Comparison of ENCODE assay signal across 20 mouse cellular contexts in the genomic region with DNA sequence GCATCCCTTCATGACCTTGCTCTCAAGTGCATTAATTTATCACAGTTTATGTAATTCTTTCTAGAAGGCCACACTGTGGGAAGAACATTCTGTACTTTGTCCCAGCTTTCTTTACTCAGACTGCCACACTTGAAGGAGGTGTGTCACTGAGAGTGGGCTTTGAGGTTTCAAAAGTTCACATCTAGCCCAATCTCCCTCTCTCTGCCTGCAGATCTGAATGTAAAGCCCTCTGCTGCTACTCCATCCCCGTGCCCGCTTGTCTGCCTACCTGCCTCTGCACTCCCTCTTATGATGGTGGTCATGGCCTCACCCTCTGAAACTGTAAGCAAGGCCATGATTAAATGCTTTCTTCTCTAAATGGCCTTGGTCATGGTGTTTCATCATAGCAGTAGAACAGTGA. TPM values are rescaled to one million over a fixed set of nuclear protein-coding genes. Genes with fewer than 3 reads are reported as not detected.
"Had no signal": no experiment of that assay in that cellular context is flagged by ENCODE, and none has a peak within 500 bp of the region (broad histone marks: within the 10 kb centered on the region; RNA-seq: fewer than 3 reads in every experiment).

No protein-coding gene starts in this region.

- H3K27ac ChIP-seq: limb, embryonic 12.5 days; limb, embryonic 15.5 days; liver, embryonic 14.5 days; macrophage; midbrain, embryonic 13.5 days had no signal

- H3K4me3 ChIP-seq: limb, embryonic 12.5 days; limb, embryonic 15.5 days; midbrain, embryonic 13.5 days had no signal

- H3K4me1 ChIP-seq: limb, embryonic 12.5 days; limb, embryonic 15.5 days had no signal

- ATAC-seq: liver, postnatal 0 days; lung, postnatal 0 days; midbrain, embryonic 13.5 days; midbrain, embryonic 16.5 days had no signal

- DNase-seq: kidney, adult 11 months; kidney, postnatal 10 days; kidney, postnatal 4 days; left cerebral cortex, postnatal 4 days; liver, postnatal 0 days; lung, embryonic 14.5 days; thymus, postnatal 25 days had no signal

- H3K9me3 ChIP-seq: limb, embryonic 12.5 days; limb, embryonic 15.5 days; midbrain, embryonic 13.5 days had no signal

- H3K9ac ChIP-seq: limb, embryonic 12.5 days; limb, embryonic 15.5 days; liver, embryonic 14.5 days; liver, postnatal 0 days; lung, embryonic 14.5 days; midbrain, embryonic 13.5 days had no signal

- H3K36me3 ChIP-seq: limb, embryonic 12.5 days; limb, embryonic 15.5 days; midbrain, embryonic 13.5 days had no signal

- H3K27me3 ChIP-seq: limb, embryonic 12.5 days; limb, embryonic 15.5 days; midbrain, embryonic 13.5 days had no signal

- H3K4me2 ChIP-seq: limb, embryonic 12.5 days; limb, embryonic 15.5 days; liver, embryonic 11.5 days; lung, embryonic 14.5 days; midbrain, embryonic 13.5 days had no signal

RNA-seq across cellular contexts. Expression of a gene that starts 8.3 kb away (rescaled TPM):
- total RNA-seq: megakaryocyte, adult 5-6 weeks had no signal
- polyA plus RNA-seq: kidney, embryonic 14.5 days; limb, embryonic 15.5 days; liver, embryonic 14.5 days; liver, postnatal 0 days; macrophage; neural tube, embryonic 11.5 days; small intestine, adult 2 months; stomach, embryonic 16.5 days had no signal
